Mouse (Mus musculus) hindbrain, embryonic 11.5 days (tissue): ENCODE measurements at regions not wholly inside any gene's neighbourhood (a gene's known extent, or its start where the extent isn't known, plus 50 kb on each side); places are given as distances from the start of the nearest gene placed in this dataset.
A peak's percentile ranks its signal among the peaks of the same experiment; 100 is the strongest.

ENCODE experiments used
- ATAC-seq: fragments of 200-750 bp; cut with Nextera tagmentation; 2 replicates; pipeline ENCODE4 v1.8.0; 2017; ENCODE audit warnings: mild to moderate bottlenecking, moderate TSS enrichment, moderate library complexity; ENCODE audit not compliant: low FRiP score
- DNase-seq: peaks from one replicate; pipeline ENCODE4 v3.0.0-alpha.2; 2015; ENCODE audit warnings: low spot score
- H3K27ac ChIP-seq: fragments of 300-500 bp; sonication (generic); 2 replicates; pipeline ENCODE4 v1.5.1; 2014; ENCODE audit warnings: mild to moderate bottlenecking, low read depth, low read length
- H3K27me3 ChIP-seq: fragments of 300-500 bp; sonication (generic); 2 replicates; pipeline ENCODE4 v1.6.1; 2014; ENCODE audit warnings: mild to moderate bottlenecking, low read length, moderate library complexity, mixed read lengths; ENCODE audit not compliant: control insufficient read depth, insufficient read depth
- H3K36me3 ChIP-seq: fragments of 300-500 bp; sonication (generic); 2 replicates; pipeline ENCODE4 v1.6.1; 2014; ENCODE audit warnings: mild to moderate bottlenecking, low read length, moderate library complexity, mixed read lengths; ENCODE audit not compliant: control insufficient read depth, insufficient read depth
- H3K4me1 ChIP-seq: fragments of 300-500 bp; sonication (generic); replicated peaks from 2 replicates; pipeline ENCODE4 v1.6.1; 2014; ENCODE audit warnings: low read length, mixed read lengths; ENCODE audit not compliant: control insufficient read depth, insufficient read depth
- H3K4me2 ChIP-seq: fragments of 300-500 bp; sonication (generic); replicated peaks from 2 replicates; pipeline ENCODE4 v1.6.1; 2014; ENCODE audit warnings: mild to moderate bottlenecking, low read depth, low read length
- H3K4me3 ChIP-seq: fragments of 300-500 bp; sonication (generic); 2 replicates; pipeline ENCODE4 v1.5.1; 2014; ENCODE audit warnings: low read depth, low read length
- H3K9ac ChIP-seq: fragments of 300-500 bp; sonication (generic); 2 replicates; pipeline ENCODE4 v1.6.1; 2014; ENCODE audit warnings: low read depth, low read length
- H3K9me3 ChIP-seq: fragments of 300-500 bp; sonication (generic); 2 replicates; pipeline ENCODE4 v1.6.1; 2016; ENCODE audit warnings: low read length; ENCODE audit not compliant: control insufficient read depth
- WGBS: fragments of 180-500 bp; shearing (Covaris S2); extraction: QIAGEN DNeasy Blood & Tissue Kit; methylation state at CpG from one replicate; pipeline ENCODE4 v1.1.7; 2014; 5-methylcytosine and 5-hydroxymethylcytosine counted together

DNA sequence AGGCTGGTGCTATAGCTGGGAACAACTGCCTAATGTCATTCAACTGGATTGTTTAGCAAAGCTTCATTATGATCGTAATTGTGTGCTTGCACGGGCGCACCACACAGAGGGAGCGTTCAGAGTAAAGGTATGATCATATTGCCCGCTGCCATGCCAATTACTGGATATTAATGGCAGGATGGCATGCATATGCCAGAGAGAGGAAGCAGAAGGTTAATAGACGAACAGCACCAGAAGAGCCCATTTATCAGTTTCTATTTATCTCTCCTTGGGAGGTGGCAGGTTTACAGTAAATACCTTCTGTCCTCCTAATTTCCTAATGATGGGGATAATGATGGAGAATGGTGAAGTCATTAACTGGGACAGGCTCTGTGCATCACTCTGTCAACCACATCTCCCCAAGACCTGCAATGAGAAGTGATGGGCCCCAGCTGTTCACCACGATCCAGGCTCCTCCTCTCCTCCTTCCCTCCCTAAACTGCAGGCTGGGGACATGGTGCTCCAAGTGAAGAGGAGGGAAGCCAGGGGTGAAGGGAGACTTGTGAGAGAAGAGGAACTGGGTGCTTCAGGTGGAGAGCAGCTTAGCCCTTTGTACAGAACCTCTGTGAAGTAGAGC lies 135.6 kb downstream of the Naa11 start:
- ATAC-seq: peak; percentile 30
- no peak for DNase-seq
- Histone ChIP-seq H3K4me3 (no peak overlapping the region), H3K36me3 (no peaks in the 10 kb centered on the region), H3K27me3 (no peaks in the 10 kb centered on the region), H3K4me1 (no peaks in the 10 kb centered on the region), H3K27ac (no peak overlapping the region), H3K9me3 (no peaks in the 10 kb centered on the region), H3K4me2 (no peak overlapping the region), H3K9ac (no peak overlapping the region)
- 61% methylated on average over 7 of the region's 7 CpGs for WGBS

DNA sequence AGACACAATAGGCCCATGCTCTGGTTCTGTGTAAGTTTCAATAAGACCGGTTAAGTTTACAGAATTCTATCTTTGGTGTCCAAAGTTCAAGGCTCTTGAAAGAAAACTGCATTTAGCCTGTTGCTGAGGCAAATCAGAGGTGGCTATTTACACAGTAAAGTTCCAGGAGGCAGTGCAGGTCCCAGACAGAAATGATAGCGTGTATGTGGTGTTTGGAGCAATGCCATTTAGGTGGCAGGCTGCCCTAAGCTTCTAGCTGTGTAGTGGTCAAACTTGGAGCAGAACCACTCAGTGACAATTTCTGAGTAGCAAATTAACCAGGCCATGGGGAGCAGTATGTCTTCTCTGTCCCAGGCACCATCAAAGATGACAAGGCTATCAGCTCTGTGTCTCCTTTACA lies 125.5 kb upstream of the Paqr3 start:
- Histone ChIP-seq H3K9ac (no peak overlapping the region), H3K9me3 (no peaks in the 10 kb centered on the region), H3K36me3 (no peaks in the 10 kb centered on the region), H3K4me1 (no peaks in the 10 kb centered on the region), H3K4me2 (no peak overlapping the region), H3K4me3 (no peak overlapping the region), H3K27ac (no peak overlapping the region), H3K27me3 (no peaks in the 10 kb centered on the region)
- no peak for ATAC-seq
- no peak for DNase-seq
- 92% methylated on average over 2 of the region's 2 CpGs for WGBS

DNA sequence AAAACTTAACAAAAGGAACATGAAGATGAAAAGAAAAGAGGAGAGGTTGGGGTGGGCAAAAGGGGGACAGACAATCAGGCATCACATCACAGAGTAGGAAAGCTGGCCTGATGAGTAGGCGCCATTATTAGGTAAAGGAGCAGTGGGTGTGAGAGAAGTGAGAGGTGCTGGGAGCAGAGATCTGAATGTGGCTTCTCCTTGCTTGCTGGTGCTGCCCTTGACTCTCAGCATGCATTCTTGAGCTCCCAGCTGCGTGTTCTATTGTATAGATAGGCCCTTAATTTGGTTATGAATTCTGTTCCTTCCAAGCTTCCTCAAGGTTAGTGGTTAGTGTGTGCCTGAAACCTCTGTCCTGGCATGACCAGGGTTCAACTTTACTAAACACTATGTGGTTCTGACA lies 115.0 kb upstream of the Paqr3 start:
- no peak for ATAC-seq
- H3K27ac ChIP-seq: no peak overlapping the region
- H3K36me3 ChIP-seq: no peaks in the 10 kb centered on the region
- H3K4me2 ChIP-seq: no peak overlapping the region
- no peak for DNase-seq
- 48% methylated on average over 2 of the region's 2 CpGs for WGBS
- H3K9ac ChIP-seq: no peak overlapping the region
- no peaks in the 10 kb centered on the region for H3K27me3 ChIP-seq
- no peaks in the 10 kb centered on the region for H3K4me1 ChIP-seq
- H3K4me3 ChIP-seq: no peak overlapping the region
- no peaks in the 10 kb centered on the region for H3K9me3 ChIP-seq

DNA sequence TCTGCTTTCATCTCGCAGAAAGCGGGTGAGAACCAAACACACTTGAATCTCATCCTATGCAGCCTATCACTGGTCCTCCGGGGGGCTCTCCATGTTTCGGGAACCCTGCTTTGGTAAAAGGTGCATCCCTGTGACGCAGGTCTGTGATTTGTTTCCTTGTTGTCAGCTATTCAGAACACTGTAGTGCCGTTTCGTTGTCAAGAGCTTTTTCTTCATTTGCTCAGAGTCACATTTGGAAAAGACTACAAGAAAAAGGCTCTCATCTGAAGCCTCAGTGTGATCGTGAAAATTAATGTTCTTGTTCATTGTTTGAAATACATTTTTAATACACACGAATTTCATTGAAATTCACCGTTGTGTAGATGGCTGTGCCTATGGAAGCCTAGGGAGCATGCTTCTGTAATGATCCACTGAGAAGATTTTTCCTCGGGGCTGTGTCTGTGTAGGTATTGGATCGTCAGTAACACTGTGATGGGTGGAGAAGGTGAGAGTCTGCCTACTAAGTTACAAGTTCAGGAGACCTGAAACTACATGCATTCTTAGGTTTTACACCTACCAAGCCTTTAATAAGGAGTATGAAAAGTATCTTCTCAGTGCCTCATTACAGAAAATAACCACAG lies 112.0 kb upstream of the Paqr3 start:
- 66% methylated on average over 12 of the region's 12 CpGs for WGBS
- Histone ChIP-seq H3K9ac (peak overlapping the region; percentile 34; the same call in 1 of the 2 replicates), H3K4me3 (peak overlapping the region; percentile 20), H3K36me3 (no peaks in the 10 kb centered on the region), H3K9me3 (no peaks in the 10 kb centered on the region), H3K4me2 (peak overlapping the region; percentile 34), H3K4me1 (no peaks in the 10 kb centered on the region), H3K27ac (no peak overlapping the region), H3K27me3 (no peaks in the 10 kb centered on the region)
- DNase-seq (peak; percentile 28), ATAC-seq (peak; percentile 25; the same call in 1 of the 2 replicates)

DNA sequence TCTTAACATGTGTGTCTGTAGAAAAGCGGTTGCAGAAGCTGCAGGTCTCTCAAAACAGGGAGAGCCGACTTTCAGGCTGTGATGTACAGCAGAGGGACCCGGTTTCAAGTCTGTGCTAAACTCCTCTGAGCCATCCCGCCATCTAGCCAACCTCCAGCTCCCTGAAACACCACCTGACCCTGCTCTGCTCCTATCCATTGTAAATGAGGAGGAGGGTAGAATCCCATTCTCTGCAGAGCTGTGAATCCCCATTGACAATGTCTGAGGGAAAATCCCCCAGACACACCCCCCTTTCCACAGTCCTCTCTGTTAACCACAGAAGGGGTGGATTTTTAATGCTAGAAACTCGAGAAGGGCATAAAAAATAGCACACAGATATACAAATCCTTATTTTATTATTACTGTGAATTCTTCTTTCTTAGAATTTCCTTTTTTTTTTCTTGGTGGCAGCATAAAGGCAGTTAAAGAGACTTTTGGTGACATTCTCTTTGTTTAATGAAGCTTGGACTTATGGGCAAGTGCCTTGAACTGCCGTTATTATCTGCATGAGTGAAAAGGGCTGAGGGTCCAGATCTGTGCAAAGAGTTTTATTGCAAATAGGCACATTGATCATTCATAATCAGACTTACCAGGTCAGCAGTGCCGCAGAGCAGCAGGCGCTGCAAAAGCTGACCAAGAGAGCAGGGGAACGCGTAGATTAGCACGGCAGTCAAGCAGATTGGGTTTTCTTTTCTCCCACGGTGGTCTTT lies 111.3 kb upstream of the Paqr3 start:
- no peak overlapping the region for H3K27ac ChIP-seq
- 40% methylated on average over 12 of the region's 12 CpGs for WGBS

DNA sequence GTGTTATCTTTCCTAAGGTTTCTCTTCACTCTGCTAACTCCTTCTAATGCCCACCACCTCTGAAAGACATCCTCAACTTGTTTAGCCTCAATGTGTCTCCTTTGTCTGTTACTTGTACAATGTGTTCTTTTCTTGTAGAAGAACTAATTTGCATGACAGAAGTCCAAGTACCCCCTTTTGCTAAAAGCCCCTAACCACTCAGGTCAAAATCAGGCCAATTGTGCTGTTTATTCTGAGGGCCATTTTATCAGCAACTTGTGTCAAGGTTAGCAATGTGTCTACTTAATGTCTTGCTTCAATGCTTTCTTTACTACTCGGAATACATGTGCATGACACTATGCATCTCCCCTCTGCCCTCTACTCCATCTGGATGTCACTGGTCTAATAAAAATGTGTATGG lies 107.3 kb upstream of the Paqr3 start:
- Histone ChIP-seq H3K9ac (no peak overlapping the region), H3K4me2 (no peak overlapping the region), H3K36me3 (no peaks in the 10 kb centered on the region), H3K9me3 (no peaks in the 10 kb centered on the region), H3K4me1 (no peaks in the 10 kb centered on the region), H3K27me3 (no peaks in the 10 kb centered on the region), H3K4me3 (no peak overlapping the region), H3K27ac (no peak overlapping the region)
- WGBS: 46% methylated on average over 1 of the region's 1 CpGs
- ATAC-seq: no peak
- no peak for DNase-seq

More for the DNA sequence above, 111.3 kb upstream of the Paqr3 start:
- Histone ChIP-seq H3K27me3 (no peaks in the 10 kb centered on the region), H3K9ac (peak overlapping the region; percentile 34; the same call in 1 of the 2 replicates), H3K4me2 (peak overlapping the region; percentile 34), H3K4me3 (peak overlapping the region; percentile 20), H3K36me3 (no peaks in the 10 kb centered on the region), H3K4me1 (no peaks in the 10 kb centered on the region), H3K9me3 (no peaks in the 10 kb centered on the region)
- DNase-seq (peak; percentile 23), ATAC-seq (peak; percentile 77)

DNA sequence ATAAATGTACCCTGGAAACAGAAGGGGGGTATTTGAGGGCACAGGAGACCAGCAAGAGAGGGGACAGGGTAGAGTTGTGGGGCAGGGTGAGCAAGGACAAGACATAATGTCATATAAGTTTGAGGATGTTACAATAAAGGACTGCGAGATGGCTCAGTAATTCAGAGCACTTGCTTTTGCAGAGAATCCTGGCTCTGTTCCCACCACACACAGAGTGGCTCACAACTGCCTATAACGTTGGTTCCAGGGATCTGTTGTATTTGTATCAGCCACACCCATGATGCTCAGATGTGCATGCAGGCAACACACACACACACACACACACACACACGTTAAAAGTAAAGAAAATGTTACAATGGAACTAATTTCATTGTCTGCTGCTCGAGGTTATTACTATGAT lies 94.2 kb upstream of the Paqr3 start:
- DNase-seq: no peak
- no peaks in the 10 kb centered on the region for H3K36me3 ChIP-seq
- H3K9ac ChIP-seq: no peak overlapping the region
- 86% methylated on average over 4 of the region's 4 CpGs for WGBS
- no peak overlapping the region for H3K27ac ChIP-seq
- H3K4me2 ChIP-seq: no peak overlapping the region
- ATAC-seq: no peak
- H3K9me3 ChIP-seq: no peaks in the 10 kb centered on the region
- no peaks in the 10 kb centered on the region for H3K4me1 ChIP-seq
- H3K4me3 ChIP-seq: no peak overlapping the region
- no peaks in the 10 kb centered on the region for H3K27me3 ChIP-seq

DNA sequence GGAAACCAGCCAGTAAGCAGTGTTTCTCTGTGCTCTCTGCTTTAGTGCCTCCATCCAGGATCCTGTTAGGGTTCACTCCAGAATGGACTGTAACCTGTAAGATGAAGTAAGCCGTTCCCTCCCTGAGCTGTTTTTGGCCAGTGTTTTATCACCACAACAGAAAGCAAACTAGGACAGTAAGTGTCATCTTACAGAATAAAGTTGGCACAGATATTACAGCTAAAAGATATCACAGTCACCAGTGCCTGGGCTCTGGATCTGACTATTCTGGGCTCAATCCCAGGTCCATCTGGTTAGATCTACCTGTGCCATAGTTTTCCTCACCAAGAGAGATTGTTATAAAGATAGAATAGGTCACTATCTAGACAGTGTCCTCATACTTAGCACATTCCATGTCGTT lies 92.9 kb upstream of the Paqr3 start:
- no peak overlapping the region for H3K27ac ChIP-seq
- no peak for ATAC-seq

DNA sequence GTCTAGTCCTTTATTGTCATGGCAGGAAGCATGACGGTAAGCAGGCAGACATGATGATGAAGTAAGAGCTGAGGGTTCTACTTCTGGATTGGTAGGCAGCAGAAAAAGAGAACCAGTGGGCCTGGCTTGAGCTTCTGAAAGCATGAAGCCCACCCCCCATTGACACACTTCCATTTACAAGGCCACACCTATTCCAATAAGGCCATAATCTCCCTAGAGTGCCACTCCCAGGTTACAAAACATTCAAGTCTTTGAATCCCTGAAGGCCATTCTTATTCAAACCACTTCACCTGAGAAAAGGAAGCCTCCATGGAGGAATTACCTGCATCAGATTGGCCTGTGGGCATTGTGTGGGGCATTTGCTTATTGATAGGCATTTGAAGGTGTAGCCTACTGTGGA lies 92.2 kb upstream of the Paqr3 start:
- WGBS: 82% methylated on average over 1 of the region's 1 CpGs

More for the DNA sequence above, 92.9 kb upstream of the Paqr3 start:
- no peaks in the 10 kb centered on the region for H3K27me3 ChIP-seq
- WGBS: 83% methylated on average over 2 of the region's 2 CpGs
- no peaks in the 10 kb centered on the region for H3K4me1 ChIP-seq
- no peaks in the 10 kb centered on the region for H3K9me3 ChIP-seq
- H3K9ac ChIP-seq: no peak overlapping the region
- H3K4me2 ChIP-seq: no peak overlapping the region
- no peak for DNase-seq
- H3K4me3 ChIP-seq: no peak overlapping the region
- H3K36me3 ChIP-seq: no peaks in the 10 kb centered on the region

More for the DNA sequence above, 92.2 kb upstream of the Paqr3 start:
- no peaks in the 10 kb centered on the region for H3K4me1 ChIP-seq
- H3K27me3 ChIP-seq: no peaks in the 10 kb centered on the region
- no peaks in the 10 kb centered on the region for H3K36me3 ChIP-seq
- H3K9ac ChIP-seq: no peak overlapping the region
- DNase-seq: no peak
- no peaks in the 10 kb centered on the region for H3K9me3 ChIP-seq
- H3K4me3 ChIP-seq: no peak overlapping the region
- ATAC-seq: no peak
- H3K4me2 ChIP-seq: no peak overlapping the region
- H3K27ac ChIP-seq: no peak overlapping the region
